Mouse (Mus musculus): ENCODE data around the gene A3galt2.
A peak's percentile ranks its signal among the peaks of the same experiment; 100 is the strongest.

A3galt2 gene

GRCm38 (mm10) chr4:128793710-128794109 is 38.5 kb downstream of the A3galt2 start:
- DNase-seq (ENCODE audit: low read depth, low spot score): no peak

- DNase-seq (ENCODE audit: low read depth, low spot score): no peak
Measured at GRCm38 (mm10) chr4:128794198-128794597, 39.0 kb downstream of the A3galt2 start.

- DNase-seq (ENCODE audit: low read depth, low spot score): no peak
Measured at GRCm38 (mm10) chr4:128795596-128795995, 40.4 kb downstream of the A3galt2 start.

- no peak for DNase-seq (ENCODE audit: low read depth, low spot score)
Measured at GRCm38 (mm10) chr4:128796788-128797187, 41.6 kb downstream of the A3galt2 start.

GRCm38 (mm10) chr4:128801675-128802465 is 46.7 kb downstream of the A3galt2 start:
- DNase-seq (ENCODE audit: low read depth, low spot score): no peak

GRCm38 (mm10) chr4:128803569-128803968 is 48.4 kb downstream of the A3galt2 start:
- DNase-seq (ENCODE audit: low read depth, low spot score): no peak

- DNase-seq (ENCODE audit: low read depth, low spot score): peak; percentile 61
Measured at GRCm38 (mm10) chr4:128804426-128805149, 49.4 kb downstream of the A3galt2 start.

GRCm38 (mm10) chr4:128805150-128806042 is 50.2 kb downstream of the A3galt2 start:
- DNase-seq (ENCODE audit: low read depth, low spot score): peak; percentile 63

GRCm38 (mm10) chr4:128806043-128806826 is 51.1 kb downstream of the A3galt2 start, which contains the start of gene Zfp362:
TSS of gene Zfp362 (minus strand) at chr4:128806045.
- DNase-seq (ENCODE audit: low read depth, low spot score): peak; percentile 75

- peak; percentile 63 for DNase-seq (ENCODE audit: low read depth, low spot score)
Measured at GRCm38 (mm10) chr4:128806827-128807179, 51.6 kb downstream of the A3galt2 start.

GRCm38 (mm10) chr4:128811382-128812056 is 56.4 kb downstream of the A3galt2 start:
- DNase-seq (ENCODE audit: low read depth, low spot score): peak; percentile 83

GRCm38 (mm10) chr4:128817011-128817410 is 61.8 kb downstream of the A3galt2 start:
- DNase-seq (ENCODE audit: low read depth, low spot score): no peak

Measured in CD4-positive helper T cell, adult 2 months (primary cell).